Mouse (Mus musculus) intestine, postnatal 0 days (tissue): ENCODE measurements around the gene Zfp512b. TPM values are rescaled to one million over a fixed set of nuclear protein-coding genes. Genes with fewer than 3 reads are reported as not detected.

Experiments
- ATAC-seq: fragments of 200-750 bp; cut with Nextera tagmentation; 2 replicates; pipeline ENCODE4 v1.8.0; 2017; ENCODE audit warnings: mild to moderate bottlenecking, moderate TSS enrichment, moderate library complexity
- H3K27ac ChIP-seq: fragments of 300-500 bp; sonication (generic); 2 replicates; pipeline ENCODE4 v1.5.1; 2014; ENCODE audit warnings: mild to moderate bottlenecking, low read depth, low read length, moderate library complexity
- H3K27me3 ChIP-seq: fragments of 300-500 bp; sonication (generic); replicated peaks from 2 replicates; pipeline ENCODE4 v1.6.1; 2014; ENCODE audit warnings: low read length, mixed read lengths; ENCODE audit not compliant: control insufficient read depth, insufficient read depth
- H3K36me3 ChIP-seq: fragments of 300-500 bp; sonication (generic); 2 replicates; pipeline ENCODE4 v1.6.1; 2014; ENCODE audit warnings: mild to moderate bottlenecking, moderate library complexity; ENCODE audit not compliant: control insufficient read depth, insufficient read depth
- H3K4me1 ChIP-seq: fragments of 300-500 bp; sonication (generic); replicated peaks from 2 replicates; pipeline ENCODE4 v1.6.1; 2014; ENCODE audit warnings: antibody characterized with exemption, low read length, mixed read lengths; ENCODE audit not compliant: control insufficient read depth, insufficient read depth
- H3K4me2 ChIP-seq: fragments of 300-500 bp; sonication (generic); replicated peaks from 2 replicates; pipeline ENCODE4 v1.6.1; 2014; ENCODE audit warnings: low read depth, mild to moderate bottlenecking, moderate library complexity
- H3K4me3 ChIP-seq: fragments of 300-500 bp; sonication (generic); 2 replicates; pipeline ENCODE4 v1.5.1; 2014; ENCODE audit warnings: low read depth, low read length
- H3K9ac ChIP-seq: fragments of 300-500 bp; sonication (generic); 2 replicates; pipeline ENCODE4 v1.6.1; 2014; ENCODE audit warnings: mild to moderate bottlenecking, low read depth, low read length
- H3K9me3 ChIP-seq: fragments of 300-500 bp; sonication (generic); 2 replicates; pipeline ENCODE4 v1.6.1; 2016; ENCODE audit warnings: mixed run types; ENCODE audit not compliant: control insufficient read depth
- CTCF ChIP-seq: sonication (generic); IDR thresholded peaks from 2 replicates; pipeline ENCODE4 v1.5.1; 2016; ENCODE audit warnings: low read depth, mild to moderate bottlenecking, control low read depth, antibody characterized with exemption, moderate library complexity
- WGBS: fragments of 180-500 bp; shearing (Covaris S2); extraction: QIAGEN DNeasy Blood & Tissue Kit; methylation state at CpG from one replicate; pipeline ENCODE4 v1.1.7; 2014; 5-methylcytosine and 5-hydroxymethylcytosine counted together
- polyA plus RNA-seq: library from polyadenylated mRNA; unstranded; fragments of >200 nt; fragmentation: Nextera tagmentation; extraction: Ambion mirVana; gene quantifications from 2 replicates; pipeline ENCODE4 v1.2.1, GENCODE M21; 2015

The Zfp512b gene
- polyA plus RNA-seq, 1 experiment from 2014 or later: 13.0 TPM

GRCm38 (mm10) chr2:181586124-181586523 is 6.5 kb downstream of the Zfp512b start:
- no peak overlapping the region for H3K4me2 ChIP-seq
- H3K27me3 ChIP-seq: no peaks in the 10 kb centered on the region
- no peak overlapping the region for H3K9ac ChIP-seq
- TF ChIP-seq CTCF: no peak
- H3K9me3 ChIP-seq: no peaks in the 10 kb centered on the region
- H3K4me3 ChIP-seq: no peak overlapping the region
- peaks cover 62% of the 10 kb centered on the region for H3K36me3 ChIP-seq
- H3K4me1 ChIP-seq: no peaks in the 10 kb centered on the region; the same call in 1 of the 2 replicates
- 100% methylated on average over 3 of the region's 3 CpGs for WGBS
- H3K27ac ChIP-seq: no peak overlapping the region
- ATAC-seq: no peak

GRCm38 (mm10) chr2:181585506-181585905 is 7.1 kb downstream of the Zfp512b start:
- Histone ChIP-seq H3K27ac (no peak overlapping the region), H3K36me3 (peaks cover 62% of the 10 kb centered on the region), H3K9ac (no peak overlapping the region), H3K4me1 (no peaks in the 10 kb centered on the region; the same call in 1 of the 2 replicates), H3K4me3 (no peak overlapping the region), H3K4me2 (no peak overlapping the region), H3K27me3 (no peaks in the 10 kb centered on the region), H3K9me3 (no peaks in the 10 kb centered on the region)
- 89% methylated on average over 5 of the region's 5 CpGs for WGBS
- no peak for ATAC-seq
- TF ChIP-seq CTCF: no peak

GRCm38 (mm10) chr2:181584411-181584942 is 8.1 kb downstream of the Zfp512b start, which contains the start of gene Uckl1:
TSS of gene Uckl1 (minus strand) at chr2:181584892.
- H3K9ac ChIP-seq: no peak within 1 kb of the TSS
- H3K4me2 ChIP-seq: no peak within 1 kb of the TSS
- no peak for ATAC-seq
- H3K4me1 ChIP-seq: peaks cover 7% of the 10 kb centered on the region; the same call in 1 of the 2 replicates
- no peaks in the 10 kb centered on the region for H3K9me3 ChIP-seq
- H3K27me3 ChIP-seq: no peaks in the 10 kb centered on the region
- H3K4me3 ChIP-seq: no peak within 1 kb of the TSS
- H3K27ac ChIP-seq: no peak within 1 kb of the TSS
- TF ChIP-seq CTCF: no peak
- H3K36me3 ChIP-seq: peaks cover 52% of the 10 kb centered on the region
- WGBS: 85% methylated on average over 4 of the region's 4 CpGs

GRCm38 (mm10) chr2:181583460-181584257 is 8.9 kb downstream of the Zfp512b start:
- Histone ChIP-seq H3K36me3 (peaks cover 44% of the 10 kb centered on the region), H3K27ac (no peak overlapping the region), H3K4me2 (no peak overlapping the region), H3K4me3 (no peak overlapping the region), H3K9me3 (no peaks in the 10 kb centered on the region), H3K27me3 (no peaks in the 10 kb centered on the region), H3K9ac (no peak overlapping the region), H3K4me1 (peaks cover 13% of the 10 kb centered on the region; the same call in 1 of the 2 replicates)
- no peak for TF ChIP-seq CTCF
- 92% methylated on average over 3 of the region's 3 CpGs for WGBS
- no peak for ATAC-seq

GRCm38 (mm10) chr2:181582939-181583338 is 9.7 kb downstream of the Zfp512b start:
- no peaks in the 10 kb centered on the region for H3K27me3 ChIP-seq
- ATAC-seq: no peak
- peaks cover 36% of the 10 kb centered on the region for H3K36me3 ChIP-seq
- WGBS: 50% methylated on average over 1 of the region's 1 CpGs
- no peaks in the 10 kb centered on the region for H3K9me3 ChIP-seq
- no peak for TF ChIP-seq CTCF
- no peak overlapping the region for H3K4me2 ChIP-seq
- H3K4me1 ChIP-seq: peaks cover 13% of the 10 kb centered on the region; the same call in 1 of the 2 replicates
- no peak overlapping the region for H3K9ac ChIP-seq
- H3K27ac ChIP-seq: no peak overlapping the region
- no peak overlapping the region for H3K4me3 ChIP-seq

GRCm38 (mm10) chr2:181582358-181582757 is 10.2 kb downstream of the Zfp512b start:
- Histone ChIP-seq H3K27ac (no peak overlapping the region), H3K4me1 (peaks cover 13% of the 10 kb centered on the region; the same call in 1 of the 2 replicates), H3K27me3 (no peaks in the 10 kb centered on the region), H3K4me3 (0 out of 2 replicates have a peak overlapping the region, but pooled peaks have one; percentile 86), H3K9me3 (no peaks in the 10 kb centered on the region), H3K4me2 (peak overlapping the region; percentile 90), H3K36me3 (peaks cover 31% of the 10 kb centered on the region), H3K9ac (no peak overlapping the region; the same call in 1 of the 2 replicates)
- no peak for ATAC-seq
- 81% methylated on average over 2 of the region's 2 CpGs for WGBS
- no peak for TF ChIP-seq CTCF
